Mouse (Mus musculus) hindbrain, embryonic 12.5 days (tissue): ENCODE data around the gene Tctn1. TPM values are rescaled to one million over a fixed set of nuclear protein-coding genes. Genes with fewer than 3 reads are reported as not detected.

Experiments
- ATAC-seq: fragments of 200-750 bp; cut with Nextera tagmentation; 2 replicates; pipeline ENCODE4 v1.8.0; 2017; ENCODE audit warnings: moderate TSS enrichment; ENCODE audit not compliant: low FRiP score
- H3K27ac ChIP-seq: fragments of 300-500 bp; sonication (generic); 2 replicates; pipeline ENCODE4 v1.5.1; 2016; ENCODE audit warnings: mild to moderate bottlenecking
- H3K27me3 ChIP-seq: fragments of 300-500 bp; sonication (generic); 2 replicates; pipeline ENCODE4 v1.6.1; 2016; ENCODE audit warnings: mild to moderate bottlenecking
- H3K36me3 ChIP-seq: fragments of 300-500 bp; sonication (generic); 2 replicates; pipeline ENCODE4 v1.6.1; 2016; ENCODE audit warnings: mild to moderate bottlenecking
- H3K4me1 ChIP-seq: fragments of 300-500 bp; sonication (generic); 2 replicates; pipeline ENCODE4 v1.6.1; 2016
- H3K4me2 ChIP-seq: fragments of 300-500 bp; sonication (generic); replicated peaks from 2 replicates; pipeline ENCODE4 v1.6.1; 2016; ENCODE audit warnings: mild to moderate bottlenecking
- H3K4me3 ChIP-seq: fragments of 300-500 bp; sonication (generic); 2 replicates; pipeline ENCODE4 v1.5.1; 2016; ENCODE audit warnings: mild to moderate bottlenecking
- H3K9ac ChIP-seq: fragments of 300-500 bp; sonication (generic); 2 replicates; pipeline ENCODE4 v1.6.1; 2016; ENCODE audit warnings: mild to moderate bottlenecking, moderate library complexity
- H3K9me3 ChIP-seq: fragments of 300-500 bp; sonication (generic); replicated peaks from 2 replicates; pipeline ENCODE4 v1.6.1; 2016; ENCODE audit warnings: mild to moderate bottlenecking
- WGBS: fragments of 180-500 bp; shearing (Covaris S2); methylation state at CpG from one replicate; pipeline ENCODE4 v1.1.7; 2016; 5-methylcytosine and 5-hydroxymethylcytosine counted together
- polyA plus RNA-seq: library from polyadenylated mRNA; unstranded; fragments of >200 nt; fragmentation: Nextera tagmentation; extraction: Ambion mirVana; gene quantifications from 2 replicates; pipeline ENCODE4 v1.2.1, GENCODE M21; 2016

Tctn1 gene
- polyA plus RNA-seq, 1 experiment from 2014 or later = 7.7 TPM

GRCm38 (mm10) chr5:122295113-122295935 lies 31.1 kb upstream of the Tctn1 start:
- ATAC-seq = no peak

GRCm38 (mm10) chr5:122294219-122294735 lies 30.0 kb upstream of the Tctn1 start:
- H3K4me2 ChIP-seq = no peak overlapping the region

More at GRCm38 (mm10) chr5:122295113-122295935, 31.1 kb upstream of the Tctn1 start:
- Histone ChIP-seq H3K27me3 (no peaks in the 10 kb centered on the region), H3K27ac (no peak overlapping the region), H3K9ac (no peak overlapping the region), H3K36me3 (no peaks in the 10 kb centered on the region), H3K4me3 (no peak overlapping the region), H3K9me3 (no peaks in the 10 kb centered on the region), H3K4me1 (peaks cover 27% of the 10 kb centered on the region), H3K4me2 (no peak overlapping the region)
- 73% methylated on average over 14 of the region's 14 CpGs for WGBS

GRCm38 (mm10) chr5:122293131-122293530 lies 28.9 kb upstream of the Tctn1 start:
- no peak overlapping the region for H3K27ac ChIP-seq
- no peaks in the 10 kb centered on the region for H3K9me3 ChIP-seq
- H3K4me3 ChIP-seq = no peak overlapping the region
- H3K27me3 ChIP-seq = no peaks in the 10 kb centered on the region
- 82% methylated on average over 6 of the region's 6 CpGs for WGBS
- H3K4me2 ChIP-seq = no peak overlapping the region
- H3K4me1 ChIP-seq = peaks cover 27% of the 10 kb centered on the region
- peaks cover 6% of the 10 kb centered on the region; the same call in 1 of the 2 replicates for H3K36me3 ChIP-seq
- H3K9ac ChIP-seq = no peak overlapping the region
- no peak for ATAC-seq

More at GRCm38 (mm10) chr5:122294219-122294735, 30.0 kb upstream of the Tctn1 start:
- ATAC-seq = no peak
- no peaks in the 10 kb centered on the region for H3K36me3 ChIP-seq
- 49% methylated on average over 3 of the region's 3 CpGs for WGBS
- H3K4me1 ChIP-seq = peaks cover 27% of the 10 kb centered on the region
- H3K9ac ChIP-seq = no peak overlapping the region
- H3K9me3 ChIP-seq = no peaks in the 10 kb centered on the region
- H3K27me3 ChIP-seq = no peaks in the 10 kb centered on the region
- no peak overlapping the region for H3K4me3 ChIP-seq
- peak overlapping the region; percentile 69 for H3K27ac ChIP-seq

GRCm38 (mm10) chr5:122291553-122292339 lies 27.5 kb upstream of the Tctn1 start:
- peaks cover 14% of the 10 kb centered on the region; the same call in 1 of the 2 replicates for H3K36me3 ChIP-seq

DNA sequence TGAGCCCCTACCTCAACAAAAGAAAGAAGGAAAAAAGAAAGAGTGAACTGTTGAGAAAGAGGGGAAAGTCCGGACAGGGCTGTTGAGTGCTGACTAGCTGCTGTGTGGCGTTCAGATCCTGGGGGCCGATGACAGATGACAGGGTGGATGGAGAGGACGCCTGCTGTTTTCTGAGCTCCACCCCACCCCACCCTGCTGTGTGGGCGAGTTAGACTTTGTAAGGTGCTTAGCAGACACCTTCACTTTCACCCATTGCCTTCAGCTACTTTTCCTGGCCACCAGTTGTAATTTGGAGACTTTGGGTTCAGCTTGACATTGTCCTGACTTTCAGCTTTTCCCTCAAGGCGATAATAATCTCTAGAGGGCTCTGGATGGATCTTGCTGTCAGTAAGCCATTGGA lies 26.9 kb upstream of the Tctn1 start:
- H3K4me2 ChIP-seq = no peak overlapping the region
- H3K9me3 ChIP-seq = no peaks in the 10 kb centered on the region
- H3K27me3 ChIP-seq = no peaks in the 10 kb centered on the region
- H3K4me3 ChIP-seq = no peak overlapping the region
- H3K4me1 ChIP-seq = peaks cover 31% of the 10 kb centered on the region
- H3K27ac ChIP-seq = no peak overlapping the region
- H3K9ac ChIP-seq = no peak overlapping the region
- no peak for ATAC-seq
- peaks cover 14% of the 10 kb centered on the region; the same call in 1 of the 2 replicates for H3K36me3 ChIP-seq
- 49% methylated on average over 6 of the region's 6 CpGs for WGBS

More at GRCm38 (mm10) chr5:122291553-122292339, 27.5 kb upstream of the Tctn1 start:
- H3K9me3 ChIP-seq = no peaks in the 10 kb centered on the region
- H3K4me2 ChIP-seq = no peak overlapping the region
- no peak overlapping the region for H3K9ac ChIP-seq
- H3K4me1 ChIP-seq = peaks cover 27% of the 10 kb centered on the region
- ATAC-seq = no peak
- H3K27me3 ChIP-seq = no peaks in the 10 kb centered on the region
- 76% methylated on average over 17 of the region's 17 CpGs for WGBS
- no peak overlapping the region for H3K27ac ChIP-seq
- H3K4me3 ChIP-seq = no peak overlapping the region

DNA sequence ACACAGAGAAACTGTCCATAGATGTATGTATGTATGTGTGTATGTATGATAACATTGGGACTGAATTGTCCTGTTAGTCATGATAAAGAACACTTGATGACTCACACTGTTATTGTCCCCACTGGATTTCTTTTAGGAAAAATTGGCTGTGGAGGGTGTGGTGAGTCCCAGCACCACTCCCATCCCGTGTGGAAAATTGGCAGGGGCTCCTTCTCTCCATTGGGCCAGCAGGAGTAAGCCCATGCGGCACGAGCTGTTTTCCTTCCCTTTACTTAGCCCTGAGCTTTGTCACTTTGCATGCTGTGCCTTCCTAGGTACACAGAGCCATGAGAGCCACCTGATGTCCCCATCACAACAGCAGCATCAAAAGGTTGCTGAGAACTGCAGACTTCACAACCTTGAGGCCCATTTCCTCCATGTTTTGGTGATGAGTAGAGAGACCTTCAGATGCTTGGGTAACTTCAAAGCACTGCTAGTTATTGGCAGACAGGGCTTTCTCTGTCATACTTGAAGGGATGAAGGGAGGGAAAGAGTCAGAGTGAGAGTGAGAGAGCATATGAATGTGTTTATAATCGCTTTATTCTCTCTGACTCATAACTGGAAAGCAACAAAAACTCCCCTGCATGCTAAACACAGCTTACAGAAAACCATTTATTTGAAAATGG lies 24.0 kb upstream of the Tctn1 start:
- no peak overlapping the region for H3K4me3 ChIP-seq
- H3K9me3 ChIP-seq = no peaks in the 10 kb centered on the region
- 93% methylated on average over 4 of the region's 4 CpGs for WGBS
- no peak overlapping the region for H3K27ac ChIP-seq
- H3K4me1 ChIP-seq = peaks cover 23% of the 10 kb centered on the region
- no peak for ATAC-seq
- H3K27me3 ChIP-seq = no peaks in the 10 kb centered on the region
- H3K4me2 ChIP-seq = no peak overlapping the region
- H3K36me3 ChIP-seq = peaks cover 14% of the 10 kb centered on the region; the same call in 1 of the 2 replicates
- H3K9ac ChIP-seq = no peak overlapping the region

DNA sequence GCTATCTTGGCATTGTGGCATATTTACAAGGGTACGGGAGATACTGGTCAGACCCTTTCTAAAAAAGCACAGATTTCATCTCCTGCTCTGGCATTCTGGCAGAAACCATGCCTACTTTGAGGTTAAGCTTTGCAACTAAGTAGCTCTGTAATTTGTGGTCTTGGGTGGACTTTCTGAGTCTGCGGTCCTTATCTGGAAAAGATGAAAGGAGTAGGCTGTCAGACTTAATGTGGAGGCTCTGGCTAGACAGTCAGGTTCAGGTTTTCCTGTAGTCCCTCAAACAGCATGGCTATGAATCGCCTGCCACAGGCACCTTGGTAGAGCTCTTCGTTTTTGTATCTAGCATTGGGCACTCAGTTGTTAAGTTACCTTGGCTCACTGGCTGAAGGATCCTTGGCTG lies 22.8 kb upstream of the Tctn1 start:
- Histone ChIP-seq H3K36me3 (peaks cover 14% of the 10 kb centered on the region; the same call in 1 of the 2 replicates), H3K9me3 (no peaks in the 10 kb centered on the region), H3K4me2 (no peak overlapping the region), H3K27ac (no peak overlapping the region), H3K4me1 (peaks cover 15% of the 10 kb centered on the region), H3K4me3 (no peak overlapping the region), H3K27me3 (no peaks in the 10 kb centered on the region; the same call in 1 of the 2 replicates), H3K9ac (no peak overlapping the region)
- ATAC-seq = no peak
- 89% methylated on average over 4 of the region's 4 CpGs for WGBS

DNA sequence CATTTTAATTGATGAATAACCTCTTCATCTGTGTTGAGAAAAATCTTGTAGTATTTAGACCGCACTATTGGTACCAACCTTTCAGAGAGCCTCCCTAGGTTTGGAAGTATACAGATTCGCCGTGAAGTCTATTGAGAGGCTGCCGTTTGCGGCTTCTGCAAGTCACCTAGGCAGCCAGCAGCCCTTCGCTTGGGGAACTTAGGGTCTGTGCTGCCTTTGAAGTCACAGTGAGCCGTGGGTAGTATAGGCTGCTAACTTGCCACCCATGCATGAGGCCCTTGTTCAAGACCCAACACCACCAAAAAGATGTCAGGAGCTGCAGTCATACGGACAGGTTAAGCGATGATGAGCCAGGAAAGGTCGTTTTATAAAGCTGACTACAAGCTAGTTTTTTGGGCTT lies 21.9 kb upstream of the Tctn1 start:
- Histone ChIP-seq H3K4me1 (peaks cover 15% of the 10 kb centered on the region), H3K27ac (no peak overlapping the region), H3K4me3 (no peak overlapping the region), H3K36me3 (peaks cover 14% of the 10 kb centered on the region; the same call in 1 of the 2 replicates), H3K4me2 (no peak overlapping the region), H3K9ac (0 out of 2 replicates have a peak overlapping the region, but pooled peaks have one; percentile 95), H3K9me3 (no peaks in the 10 kb centered on the region), H3K27me3 (no peaks in the 10 kb centered on the region; the same call in 1 of the 2 replicates)
- 89% methylated on average over 10 of the region's 10 CpGs for WGBS
- no peak for ATAC-seq

- no peak for ATAC-seq
- Histone ChIP-seq H3K4me3 (peak overlapping the region; percentile 99), H3K9me3 (no peaks in the 10 kb centered on the region), H3K27ac (no peak overlapping the region), H3K9ac (peak overlapping the region; percentile 95), H3K4me2 (peak overlapping the region; percentile 98), H3K4me1 (peaks cover 18% of the 10 kb centered on the region), H3K27me3 (no peaks in the 10 kb centered on the region; the same call in 1 of the 2 replicates), H3K36me3 (peaks cover 14% of the 10 kb centered on the region; the same call in 1 of the 2 replicates)
- WGBS = 52% methylated on average over 7 of the region's 7 CpGs
Observed at GRCm38 (mm10) chr5:122285767-122286150, 21.5 kb upstream of the Tctn1 start.

- peak; percentile 59 for ATAC-seq
- Histone ChIP-seq H3K4me1 (peaks cover 18% of the 10 kb centered on the region), H3K9ac (peak overlapping the region; percentile 95), H3K27ac (peak overlapping the region; percentile 92), H3K36me3 (peaks cover 14% of the 10 kb centered on the region; the same call in 1 of the 2 replicates), H3K27me3 (peaks cover 2% of the 10 kb centered on the region; the same call in 1 of the 2 replicates), H3K9me3 (no peaks in the 10 kb centered on the region), H3K4me3 (peak overlapping the region; percentile 99), H3K4me2 (peak overlapping the region; percentile 98)
- under 1% methylated on average over 34 of the region's 34 CpGs for WGBS
Observed at GRCm38 (mm10) chr5:122285029-122285766, 20.9 kb upstream of the Tctn1 start.
